Mouse (Mus musculus): ENCODE measurements at regions not wholly inside any gene's neighbourhood (a gene's known extent, or its start where the extent isn't known, plus 50 kb on each side); places are given as distances from the start of the nearest gene placed in this dataset.

GRCm38 (mm10) chr10:98352061-98352460 is 562.1 kb upstream of the Atp2b1 start:
- no peaks in the 10 kb centered on the region for H3K36me3 ChIP-seq (ENCODE audit: control insufficient read depth, insufficient read depth)
- H3K79me3 ChIP-seq (ENCODE audit: low read depth) = no peaks in the 10 kb centered on the region
- H3K4me3 ChIP-seq (ENCODE audit: insufficient read depth, poor library complexity, severe bottlenecking) = no peak overlapping the region
- no peak overlapping the region for H3ac ChIP-seq (ENCODE audit: control insufficient read depth, insufficient read length, low read depth)
- no peaks in the 10 kb centered on the region for H3K27me3 ChIP-seq (ENCODE audit: control insufficient read depth, insufficient read depth, insufficient read length)
- no peaks in the 10 kb centered on the region for H3K79me2 ChIP-seq (ENCODE audit: control insufficient read depth, insufficient read depth)
- TF ChIP-seq USF1 (IDR thresholded peaks at IDR 0.05; ENCODE audit: low read depth) (no peak), FOSL1 (IDR thresholded peaks at IDR 0.05; ENCODE audit: insufficient read depth, low read length, poor library complexity, severe bottlenecking) (no peak), CEBPB (IDR thresholded peaks at IDR 0.05; ENCODE audit: low read depth) (no peak), MYOD1 (IDR thresholded peaks at IDR 0.05; ENCODE audit: control insufficient read depth, insufficient read length, low read depth) (no peak), MAX (IDR thresholded peaks at IDR 0.05) (no peak), MYOG (IDR thresholded peaks at IDR 0.05; ENCODE audit: control insufficient read depth, extremely low read depth, insufficient read length) (no peak), CTCF (IDR thresholded peaks at IDR 0.05; ENCODE audit: control insufficient read depth, insufficient read depth, insufficient read length) (no peak)

- Histone ChIP-seq H3K79me2 (ENCODE audit: control insufficient read depth, insufficient read depth) (no peaks in the 10 kb centered on the region), H3K27me3 (ENCODE audit: control insufficient read depth, insufficient read depth, insufficient read length) (no peaks in the 10 kb centered on the region), H3K36me3 (ENCODE audit: control insufficient read depth, insufficient read depth) (no peaks in the 10 kb centered on the region), H3K79me3 (ENCODE audit: low read depth) (no peaks in the 10 kb centered on the region), H3ac (ENCODE audit: control insufficient read depth, insufficient read length, low read depth) (no peak overlapping the region), H3K4me3 (ENCODE audit: insufficient read depth, poor library complexity, severe bottlenecking) (no peak overlapping the region)
- TF ChIP-seq CTCF (IDR thresholded peaks at IDR 0.05; ENCODE audit: control insufficient read depth, insufficient read depth, insufficient read length) (no peak), MAX (IDR thresholded peaks at IDR 0.05) (no peak), USF1 (IDR thresholded peaks at IDR 0.05; ENCODE audit: low read depth) (no peak), FOSL1 (IDR thresholded peaks at IDR 0.05; ENCODE audit: insufficient read depth, low read length, poor library complexity, severe bottlenecking) (no peak)
Observed at GRCm38 (mm10) chr10:98354486-98354885, 559.7 kb upstream of the Atp2b1 start.

GRCm38 (mm10) chr10:98364604-98365003 is 549.6 kb upstream of the Atp2b1 start:
- Histone ChIP-seq H3K79me2 (ENCODE audit: control insufficient read depth, insufficient read depth) (no peaks in the 10 kb centered on the region), H3K79me3 (ENCODE audit: low read depth) (no peaks in the 10 kb centered on the region), H3ac (ENCODE audit: control insufficient read depth, insufficient read length, low read depth) (no peak overlapping the region), H3K27me3 (ENCODE audit: control insufficient read depth, insufficient read depth, insufficient read length) (no peaks in the 10 kb centered on the region), H3K4me3 (ENCODE audit: insufficient read depth, poor library complexity, severe bottlenecking) (no peak overlapping the region), H3K36me3 (ENCODE audit: control insufficient read depth, insufficient read depth) (no peaks in the 10 kb centered on the region)
- TF ChIP-seq USF1 (IDR thresholded peaks at IDR 0.05; ENCODE audit: low read depth) = no peak
- TF ChIP-seq MYOG (IDR thresholded peaks at IDR 0.05; ENCODE audit: control insufficient read depth, extremely low read depth, insufficient read length) = no peak
- no peak for TF ChIP-seq MAX (IDR thresholded peaks at IDR 0.05)
- TF ChIP-seq MYOD1 (IDR thresholded peaks at IDR 0.05; ENCODE audit: control insufficient read depth, insufficient read length, low read depth) = no peak

- H3K79me3 ChIP-seq (ENCODE audit: low read depth) = no peaks in the 10 kb centered on the region
- no peaks in the 10 kb centered on the region for H3K27me3 ChIP-seq (ENCODE audit: control insufficient read depth, insufficient read depth, insufficient read length)
- H3K36me3 ChIP-seq (ENCODE audit: control insufficient read depth, insufficient read depth) = no peaks in the 10 kb centered on the region
- no peaks in the 10 kb centered on the region for H3K79me2 ChIP-seq (ENCODE audit: control insufficient read depth, insufficient read depth)
- no peak overlapping the region for H3ac ChIP-seq (ENCODE audit: control insufficient read depth, insufficient read length, low read depth)
- H3K4me3 ChIP-seq (ENCODE audit: insufficient read depth, poor library complexity, severe bottlenecking) = no peak overlapping the region
- TF ChIP-seq USF1 (IDR thresholded peaks at IDR 0.05; ENCODE audit: low read depth) = no peak
- TF ChIP-seq CEBPB (IDR thresholded peaks at IDR 0.05; ENCODE audit: low read depth) = peak; percentile 75
Observed at GRCm38 (mm10) chr10:98372561-98372960, 541.6 kb upstream of the Atp2b1 start.

- Histone ChIP-seq H3K27me3 (ENCODE audit: control insufficient read depth, insufficient read depth, insufficient read length) (no peaks in the 10 kb centered on the region), H3K4me3 (ENCODE audit: insufficient read depth, poor library complexity, severe bottlenecking) (no peak overlapping the region), H3K36me3 (ENCODE audit: control insufficient read depth, insufficient read depth) (no peaks in the 10 kb centered on the region), H3ac (ENCODE audit: control insufficient read depth, insufficient read length, low read depth) (no peak overlapping the region), H3K79me3 (ENCODE audit: low read depth) (no peaks in the 10 kb centered on the region), H3K79me2 (ENCODE audit: control insufficient read depth, insufficient read depth) (no peaks in the 10 kb centered on the region)
- no peak for TF ChIP-seq MAX (IDR thresholded peaks at IDR 0.05)
- no peak for TF ChIP-seq CEBPB (IDR thresholded peaks at IDR 0.05; ENCODE audit: low read depth)
- no peak for TF ChIP-seq FOSL1 (IDR thresholded peaks at IDR 0.05; ENCODE audit: insufficient read depth, low read length, poor library complexity, severe bottlenecking)
- no peak for TF ChIP-seq MYOG (IDR thresholded peaks at IDR 0.05; ENCODE audit: control insufficient read depth, extremely low read depth, insufficient read length)
- no peak for TF ChIP-seq MYOD1 (IDR thresholded peaks at IDR 0.05; ENCODE audit: control insufficient read depth, insufficient read length, low read depth)
Observed at GRCm38 (mm10) chr10:98373314-98373713, 540.9 kb upstream of the Atp2b1 start.

- Histone ChIP-seq H3K79me2 (ENCODE audit: control insufficient read depth, insufficient read depth) (no peaks in the 10 kb centered on the region), H3K27me3 (ENCODE audit: control insufficient read depth, insufficient read depth, insufficient read length) (no peaks in the 10 kb centered on the region), H3K79me3 (ENCODE audit: low read depth) (no peaks in the 10 kb centered on the region), H3K4me3 (ENCODE audit: insufficient read depth, poor library complexity, severe bottlenecking) (no peak overlapping the region), H3ac (ENCODE audit: control insufficient read depth, insufficient read length, low read depth) (no peak overlapping the region), H3K36me3 (ENCODE audit: control insufficient read depth, insufficient read depth) (no peaks in the 10 kb centered on the region)
- TF ChIP-seq CEBPB (IDR thresholded peaks at IDR 0.05; ENCODE audit: low read depth) = peak; percentile 52
- no peak for TF ChIP-seq FOSL1 (IDR thresholded peaks at IDR 0.05; ENCODE audit: insufficient read depth, low read length, poor library complexity, severe bottlenecking)
- TF ChIP-seq USF1 (IDR thresholded peaks at IDR 0.05; ENCODE audit: low read depth) = peak; percentile 75
Observed at GRCm38 (mm10) chr10:98374684-98375083, 539.5 kb upstream of the Atp2b1 start.

Data from C2C12 (cell line).